Mouse (Mus musculus) frontal cortex, postnatal 25 days (tissue): ENCODE data around the gene Cd300e.

Experiments used
- DNase-seq, 2 experiments: peaks; one replicate each; pipeline ENCODE4 v3.0.0; 2022; ENCODE audit warnings: low spot score in 2 of 2

Cd300e gene

GRCm38 (mm10) chr11:115062077-115062476 lies at the start of gene Cd300e:
TSS of gene Cd300e (minus strand) at chr11:115062177.
- no peak for DNase-seq

GRCm38 (mm10) chr11:115110271-115110670 lies 48.3 kb upstream of the Cd300e start:
- no peak for DNase-seq

GRCm38 (mm10) chr11:115108176-115108575 lies 46.2 kb upstream of the Cd300e start:
- DNase-seq: no peak

- no peak for DNase-seq
Measured at GRCm38 (mm10) chr11:115107403-115107916, 45.5 kb upstream of the Cd300e start.

GRCm38 (mm10) chr11:115106638-115107037 lies 44.7 kb upstream of the Cd300e start:
- no peak for DNase-seq

GRCm38 (mm10) chr11:115104769-115105563 lies 43.0 kb upstream of the Cd300e start:
- DNase-seq: no peak

- DNase-seq: no peak
Measured at GRCm38 (mm10) chr11:115103470-115104413, 41.8 kb upstream of the Cd300e start.

GRCm38 (mm10) chr11:115102116-115102515 lies 40.1 kb upstream of the Cd300e start:
- DNase-seq: no peak

GRCm38 (mm10) chr11:115101615-115102051 lies 39.7 kb upstream of the Cd300e start:
- no peak for DNase-seq

- DNase-seq: no peak
Measured at GRCm38 (mm10) chr11:115100741-115101140, 38.8 kb upstream of the Cd300e start.

- no peak for DNase-seq
Measured at GRCm38 (mm10) chr11:115100032-115100621, 38.1 kb upstream of the Cd300e start.

GRCm38 (mm10) chr11:115099241-115099840 lies 37.4 kb upstream of the Cd300e start:
- DNase-seq: no peak

GRCm38 (mm10) chr11:115098203-115098932 lies 36.4 kb upstream of the Cd300e start:
- no peak for DNase-seq

- DNase-seq: no peak
Measured at GRCm38 (mm10) chr11:115092140-115092539, 30.2 kb upstream of the Cd300e start.

- DNase-seq: no peak
Measured at GRCm38 (mm10) chr11:115091362-115091901, 29.5 kb upstream of the Cd300e start, which contains the start of gene Rab37. TSS of gene Rab37 (plus strand) at chr11:115091431.

GRCm38 (mm10) chr11:115089853-115090252 lies 27.9 kb upstream of the Cd300e start:
- DNase-seq: no peak

- DNase-seq: no peak
Measured at GRCm38 (mm10) chr11:115086213-115086612, 24.2 kb upstream of the Cd300e start.

- DNase-seq: no peak
Measured at GRCm38 (mm10) chr11:115085064-115085463, 23.1 kb upstream of the Cd300e start.

- no peak for DNase-seq
Measured at GRCm38 (mm10) chr11:115084595-115084994, 22.6 kb upstream of the Cd300e start.

- peak; percentile 48 to 65 for DNase-seq
Measured at GRCm38 (mm10) chr11:115083376-115084139, 21.6 kb upstream of the Cd300e start.
